Mouse (Mus musculus) heart, adult 2 months (tissue): ENCODE results near the gene Lrp11.

ENCODE experiments used
- CTCF ChIP-seq: fragments of 200-600 bp; IDR thresholded peaks from 2 replicates; pipeline ENCODE4 v1.8.1; 2022; ENCODE audit warnings: antibody characterized with exemption, mild to moderate bottlenecking, moderate library complexity
- EP300 ChIP-seq: fragments of 200-500 bp; IDR thresholded peaks from 2 replicates; pipeline ENCODE4 v1.6.1; 2011; ENCODE audit warnings: low read depth, low read length, control low read depth; ENCODE audit not compliant: insufficient read depth
- POLR2A ChIP-seq: fragments of 200-500 bp; IDR thresholded peaks from 2 replicates; pipeline ENCODE4 v1.6.1; 2011; ENCODE audit warnings: mild to moderate bottlenecking, low read depth, low read length, control low read depth; ENCODE audit not compliant: insufficient read depth

GRCm38 (mm10) chr10:7664027-7664526 lies 74.5 kb downstream of the Lrp11 start:
- TF ChIP-seq CTCF (no peak), EP300 (no peak), POLR2A (no peak)
